Mouse (Mus musculus): ENCODE data around the gene Ccdc114.

The Ccdc114 gene

DNA sequence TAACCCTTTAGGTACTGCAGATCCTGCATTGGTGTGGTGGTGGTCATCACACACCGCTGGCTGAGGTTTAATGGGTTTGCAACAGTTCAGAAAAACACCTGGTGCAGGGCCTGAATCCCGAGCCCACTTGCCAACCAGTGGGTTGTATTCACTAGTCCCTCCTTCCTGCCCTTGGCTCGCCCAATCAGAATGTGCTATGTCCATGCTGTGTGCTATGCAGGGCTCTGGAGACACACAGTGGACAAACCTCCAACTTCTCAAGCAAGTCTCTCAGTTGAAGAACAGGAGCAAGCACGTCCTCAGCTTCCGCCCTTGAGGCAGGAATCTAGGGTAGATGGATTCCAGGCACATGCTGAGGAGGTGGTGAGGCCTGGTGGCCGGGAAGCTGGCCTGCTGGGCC is 50.6 kb downstream of the Ccdc114 start:
- no peak for DNase-seq (ENCODE audit: low read depth in 2 of 2, low spot score in 2 of 2)

DNA sequence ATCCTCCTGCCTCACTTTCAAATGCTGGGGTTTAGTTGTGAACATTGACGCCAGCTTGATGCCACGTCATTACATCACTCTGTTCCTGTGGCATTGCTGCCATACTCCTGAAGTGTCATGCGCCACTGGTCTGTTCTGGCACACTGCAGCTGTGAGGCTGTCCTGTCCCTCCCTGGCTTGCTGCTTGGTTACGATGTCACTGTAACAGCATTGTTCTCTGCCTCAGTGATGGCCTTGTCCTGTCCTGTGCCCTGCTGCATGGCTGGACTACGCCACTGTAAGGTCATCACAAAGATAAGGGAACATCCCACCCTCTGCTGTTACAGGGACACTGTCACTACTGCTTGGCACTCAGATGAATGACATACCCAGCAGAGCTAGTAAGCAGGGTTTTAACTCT is 57.7 kb downstream of the Ccdc114 start:
- DNase-seq (ENCODE audit: low read depth in 2 of 2, low spot score in 2 of 2) = no peak

DNA sequence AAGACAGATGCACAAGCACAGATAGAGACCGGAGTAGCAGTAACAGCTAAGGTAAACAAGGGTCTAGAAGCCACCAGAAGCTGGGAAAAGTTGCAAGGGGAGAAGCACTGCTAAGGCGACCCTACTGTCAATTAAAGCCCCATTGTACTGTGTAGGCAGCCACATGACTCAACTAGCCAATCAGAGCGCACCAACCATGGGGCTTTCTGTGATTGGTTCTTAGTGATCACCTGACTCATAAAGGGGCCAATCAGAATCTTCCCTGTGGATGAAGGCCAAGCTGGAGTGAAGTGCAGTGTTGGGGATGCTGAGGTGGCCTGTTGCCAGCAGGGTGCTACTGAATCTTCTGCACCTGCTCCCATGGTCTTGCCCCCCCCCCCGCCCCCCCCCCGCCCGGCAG is 63.0 kb downstream of the Ccdc114 start:
- DNase-seq (ENCODE audit: low read depth in 2 of 2, low spot score in 2 of 2) = no peak

- DNase-seq (ENCODE audit: low read depth in 2 of 2, low spot score in 2 of 2) = no peak
These were observed 64.5 kb downstream of the Ccdc114 start for GRCm38 (mm10) chr7:45988344-45988743.

DNA sequence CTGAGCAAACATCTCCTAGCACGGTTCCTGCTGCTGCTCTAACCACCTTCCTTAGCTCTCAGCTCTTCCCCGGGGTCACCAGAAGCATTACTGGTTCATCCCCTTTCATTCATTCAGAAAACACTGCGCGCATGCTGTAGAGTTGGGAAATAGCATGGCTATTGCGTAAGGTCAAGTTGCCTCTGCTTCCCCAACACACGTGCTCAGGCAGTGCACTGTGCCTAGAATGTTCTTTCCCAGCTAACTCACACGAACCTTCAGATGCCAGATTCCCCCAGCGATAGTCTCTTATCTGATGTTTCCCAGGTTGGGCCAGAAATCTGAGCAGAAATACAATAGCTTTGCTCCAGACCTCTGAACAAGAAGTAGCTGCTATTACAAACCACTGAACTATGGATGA is 68.6 kb downstream of the Ccdc114 start:
- no peak for DNase-seq (ENCODE audit: low read depth in 2 of 2, low spot score in 2 of 2)

Measured in CD8-positive naive resting alpha-beta T cell, adult 2 months (primary cell).